Mouse (Mus musculus) olfactory bulb, adult 2 months (tissue): ENCODE measurements at regions not wholly inside any gene's neighbourhood (a gene's known extent, or its start where the extent isn't known, plus 50 kb on each side); places are given as distances from the start of the nearest gene placed in this dataset.

Experiments
- CTCF ChIP-seq: fragments of 200-500 bp; IDR thresholded peaks from 2 replicates; pipeline ENCODE4 v1.5.1; 2012; ENCODE audit warnings: low read depth, mild to moderate bottlenecking, low read length, moderate library complexity; ENCODE audit not compliant: insufficient read depth
- POLR2A ChIP-seq: fragments of 200-500 bp; IDR thresholded peaks from 2 replicates; pipeline ENCODE4 v1.6.1; 2012; ENCODE audit warnings: mild to moderate bottlenecking, low read depth, low read length, moderate library complexity; ENCODE audit not compliant: insufficient read depth

- no peak for TF ChIP-seq CTCF
- TF ChIP-seq POLR2A: no peak
Observed at GRCm38 (mm10) chr3:149601276-149601675, 610.9 kb upstream of the Adgrl2 start.
